Mouse (Mus musculus): ENCODE measurements around the gene Gm13695. TPM values are rescaled to one million over a fixed set of nuclear protein-coding genes. Genes with fewer than 3 reads are reported as not detected.
"Not testable (repeated sequence)": the region's sequence is repeated elsewhere in the genome, so short reads cannot be mapped to it uniquely, and the experiment has no call there.

The Gm13695 gene
- total RNA-seq (2021) = under 1 TPM in 1 of 2 experiments, not detected in 1; 0.60 TPM
- long read RNA-seq, experiment 1 = 0 reads
- long read RNA-seq, experiment 2 = 0 reads

GRCm38 (mm10) chr2:83967013-83967412 is at the start of gene Gm13695:
Gene Gm13695 (plus strand): TSS chr2:83967313.
- DNase-seq; intact Hi-C loops (cut with DNase I; ENCODE audit: low total_unique reads): not testable (repeated sequence)

GRCm38 (mm10) chr2:83929478-83930088 is 37.5 kb upstream of the Gm13695 start:
- intact Hi-C loops (cut with DNase I; ENCODE audit: low total_unique reads) = no loop called here
- no peak for DNase-seq

- peak; percentile 30 for DNase-seq
- intact Hi-C loops (cut with DNase I; ENCODE audit: low total_unique reads) = no loop called here
Measured at GRCm38 (mm10) chr2:83940931-83941361, 26.2 kb upstream of the Gm13695 start, which contains the start of gene Zswim2. Gene Zswim2 (minus strand): TSS chr2:83941228.

- no peak for DNase-seq
- intact Hi-C loops (cut with DNase I; ENCODE audit: low total_unique reads) = no loop called here
Measured at GRCm38 (mm10) chr2:83941378-83941777, 25.7 kb upstream of the Gm13695 start.

GRCm38 (mm10) chr2:83941792-83942191 is 25.3 kb upstream of the Gm13695 start:
- DNase-seq = no peak
- intact Hi-C loops (cut with DNase I; ENCODE audit: low total_unique reads) = no loop called here

GRCm38 (mm10) chr2:83955393-83955792 is 11.7 kb upstream of the Gm13695 start, which contains the start of gene Gm13698:
Gene Gm13698 (plus strand): TSS chr2:83955693.
- intact Hi-C loops (cut with DNase I; ENCODE audit: low total_unique reads); DNase-seq: not testable (repeated sequence)

GRCm38 (mm10) chr2:83961203-83961602 is 5.9 kb upstream of the Gm13695 start, which contains the start of gene Gm13693:
Gene Gm13693 (plus strand): TSS chr2:83961503.
- DNase-seq; intact Hi-C loops (cut with DNase I; ENCODE audit: low total_unique reads): not testable (repeated sequence)

GRCm38 (mm10) chr2:83972823-83973222 is 5.7 kb downstream of the Gm13695 start, which contains the start of gene Gm13696:
Gene Gm13696 (plus strand): TSS chr2:83973123.
- DNase-seq; intact Hi-C loops (cut with DNase I; ENCODE audit: low total_unique reads): not testable (repeated sequence)

- DNase-seq; intact Hi-C loops (cut with DNase I; ENCODE audit: low total_unique reads): not testable (repeated sequence)
Measured at GRCm38 (mm10) chr2:83978633-83979032, 11.5 kb downstream of the Gm13695 start, which contains the start of gene Gm13694. Gene Gm13694 (plus strand): TSS chr2:83978933.

- intact Hi-C loops (cut with DNase I; ENCODE audit: low total_unique reads); DNase-seq: not testable (repeated sequence)
Measured at GRCm38 (mm10) chr2:83984443-83984842, 17.3 kb downstream of the Gm13695 start, which contains the start of gene Gm13697. Gene Gm13697 (plus strand): TSS chr2:83984743.

- intact Hi-C loops (cut with DNase I; ENCODE audit: low total_unique reads); DNase-seq: not testable (repeated sequence)
Measured at GRCm38 (mm10) chr2:83990253-83990652, 23.1 kb downstream of the Gm13695 start, which contains the start of gene Gm13691. Gene Gm13691 (plus strand): TSS chr2:83990553.

GRCm38 (mm10) chr2:83993639-83994255 is 26.6 kb downstream of the Gm13695 start:
- intact Hi-C loops (cut with DNase I; ENCODE audit: low total_unique reads); DNase-seq: not testable (repeated sequence)

- intact Hi-C loops (cut with DNase I; ENCODE audit: low total_unique reads); DNase-seq: not testable (repeated sequence)
Measured at GRCm38 (mm10) chr2:83994526-83994925, 27.4 kb downstream of the Gm13695 start.

GRCm38 (mm10) chr2:84008913-84009312 is 41.8 kb downstream of the Gm13695 start:
- intact Hi-C loops (cut with DNase I; ENCODE audit: low total_unique reads) = no loop called here
- no peak for DNase-seq

- no peak for DNase-seq
- intact Hi-C loops (cut with DNase I; ENCODE audit: low total_unique reads) = no loop called here
Measured at GRCm38 (mm10) chr2:84009818-84010217, 42.7 kb downstream of the Gm13695 start.

- DNase-seq = no peak
- intact Hi-C loops (cut with DNase I; ENCODE audit: low total_unique reads) = no loop called here
Measured at GRCm38 (mm10) chr2:84014572-84014971, 47.5 kb downstream of the Gm13695 start.

GRCm38 (mm10) chr2:84016291-84016690 is 49.2 kb downstream of the Gm13695 start:
- intact Hi-C loops (cut with DNase I; ENCODE audit: low total_unique reads); DNase-seq: not testable (repeated sequence)

- intact Hi-C loops (cut with DNase I; ENCODE audit: low total_unique reads) = no loop called here
- DNase-seq = no peak
Measured at GRCm38 (mm10) chr2:84018330-84018729, 51.2 kb downstream of the Gm13695 start.
